Mouse (Mus musculus) urinary bladder, postnatal 25 days (tissue): ENCODE data around the gene Gm7247.
"Not testable (repeated sequence)": the region's sequence is repeated elsewhere in the genome, so short reads cannot be mapped to it uniquely, and the experiment has no call there.

Source experiments
- DNase-seq: peaks from one replicate; pipeline ENCODE4 v3.0.0; 2022; ENCODE audit warnings: low spot score

The Gm7247 gene

GRCm38 (mm10) chr14:51361456-51361855 is at the start of gene Gm7247:
Gm7247 (plus strand) TSS chr14:51361756.
- DNase-seq: no peak

GRCm38 (mm10) chr14:51324001-51324400 is 37.6 kb upstream of the Gm7247 start:
- DNase-seq: no peak

- no peak for DNase-seq
These were observed 15.5 kb upstream of the Gm7247 start for GRCm38 (mm10) chr14:51346027-51346426.

GRCm38 (mm10) chr14:51358111-51358982 is 3.2 kb upstream of the Gm7247 start:
- DNase-seq: no peak

- DNase-seq: no peak
These were observed 21.2 kb downstream of the Gm7247 start for GRCm38 (mm10) chr14:51382805-51383204.

- no peak for DNase-seq
These were observed 22.8 kb downstream of the Gm7247 start for GRCm38 (mm10) chr14:51384351-51384750.

GRCm38 (mm10) chr14:51385741-51386140 is 24.2 kb downstream of the Gm7247 start:
- no peak for DNase-seq

- DNase-seq: no peak
These were observed 26.2 kb downstream of the Gm7247 start for GRCm38 (mm10) chr14:51387768-51388167.

- no peak for DNase-seq
These were observed 26.7 kb downstream of the Gm7247 start for GRCm38 (mm10) chr14:51388222-51388621.

- no peak for DNase-seq
These were observed 49.0 kb downstream of the Gm7247 start, which contains the start of gene Vmn2r88 for GRCm38 (mm10) chr14:51410520-51410919. Vmn2r88 (plus strand) TSS chr14:51410820.

- DNase-seq: no peak
These were observed 62.3 kb downstream of the Gm7247 start for GRCm38 (mm10) chr14:51423885-51424284.

GRCm38 (mm10) chr14:51430138-51430537 is 68.6 kb downstream of the Gm7247 start:
- not testable (repeated sequence) for DNase-seq

GRCm38 (mm10) chr14:51434546-51434945 is 73.0 kb downstream of the Gm7247 start:
- DNase-seq: no peak

- DNase-seq: no peak
These were observed 73.5 kb downstream of the Gm7247 start for GRCm38 (mm10) chr14:51435020-51435419.

- no peak for DNase-seq
These were observed 77.4 kb downstream of the Gm7247 start for GRCm38 (mm10) chr14:51438955-51439354.

GRCm38 (mm10) chr14:51451557-51451956 is 90.0 kb downstream of the Gm7247 start, which contains the start of gene Vmn2r89:
Vmn2r89 (plus strand) TSS chr14:51451857.
- DNase-seq: not testable (repeated sequence)

- not testable (repeated sequence) for DNase-seq
These were observed 118.7 kb downstream of the Gm7247 start for GRCm38 (mm10) chr14:51480278-51480677.

- DNase-seq: not testable (repeated sequence)
These were observed 119.9 kb downstream of the Gm7247 start for GRCm38 (mm10) chr14:51481332-51482015.

- no peak for DNase-seq
These were observed 120.6 kb downstream of the Gm7247 start for GRCm38 (mm10) chr14:51482051-51482715.

- not testable (repeated sequence) for DNase-seq
These were observed 121.4 kb downstream of the Gm7247 start for GRCm38 (mm10) chr14:51482971-51483381.

GRCm38 (mm10) chr14:51483671-51484070 is 122.1 kb downstream of the Gm7247 start:
- DNase-seq: no peak

GRCm38 (mm10) chr14:51486111-51486510 is 124.6 kb downstream of the Gm7247 start:
- no peak for DNase-seq
